Mouse (Mus musculus) intestine, embryonic 15.5 days (tissue): ENCODE data around the gene Papln. TPM values are rescaled to one million over a fixed set of nuclear protein-coding genes. Genes with fewer than 3 reads are reported as not detected.

Source experiments
- polyA plus RNA-seq: library from polyadenylated mRNA; unstranded; fragments of >200 nt; fragmentation: Nextera tagmentation; extraction: Ambion mirVana; gene quantifications from 2 replicates; pipeline ENCODE4 v1.2.1, GENCODE M21; 2015

Papln gene
- polyA plus RNA-seq, 1 experiment from 2014 or later: 3.6 TPM

Other genes starting within 250 kb of the Papln start
- gene Dcaf4, start 243.2 kb upstream of the Papln start, polyA plus RNA-seq: 26.1 and 27.3 TPM in 2 replicates
- 11.3 and 11.7 TPM in 2 replicates for gene Zfyve1, start 166.4 kb upstream of the Papln start, polyA plus RNA-seq
- gene Rbm25, start 132.4 kb upstream of the Papln start, polyA plus RNA-seq: 219 and 237 TPM in 2 replicates
- 82.5 and 85.1 TPM in 2 replicates for gene Psen1, start 75.5 kb upstream of the Papln start, polyA plus RNA-seq
- 34.4 and 35.9 TPM in 2 replicates for gene Numb, start 158.3 kb downstream of the Papln start, polyA plus RNA-seq
- gene Riox1, start 187.0 kb downstream of the Papln start, polyA plus RNA-seq: 17.5 and 18.3 TPM in 2 replicates
- gene Heatr4, start 221.2 kb downstream of the Papln start, polyA plus RNA-seq: not detected in 2 replicates
- gene Acot2, start 224.2 kb downstream of the Papln start, polyA plus RNA-seq: 34.3 and 35.8 TPM in 2 replicates
- 125 and 142 TPM in 2 replicates for gene Acot1, start 245.9 kb downstream of the Papln start, polyA plus RNA-seq